Mouse (Mus musculus) limb, embryonic 11.5 days (tissue): ENCODE data around the gene Slamf7. TPM values are rescaled to one million over a fixed set of nuclear protein-coding genes. Genes with fewer than 3 reads are reported as not detected.
"Not testable (repeated sequence)": the region's sequence is repeated elsewhere in the genome, so short reads cannot be mapped to it uniquely, and the experiment has no call there.

ENCODE experiments used
- ATAC-seq: fragments of 200-750 bp; cut with Nextera tagmentation; 2 replicates; pipeline ENCODE4 v1.8.0; 2017; ENCODE audit warnings: low read depth; ENCODE audit not compliant: insufficient number of reproducible peaks, low FRiP score, low TSS enrichment
- DNase-seq: peaks from one replicate; pipeline ENCODE4 v3.0.0-alpha.2; 2015; ENCODE audit warnings: low spot score
- H3K27ac ChIP-seq: fragments of 300-500 bp; sonication (generic); replicated peaks from 2 replicates; pipeline ENCODE4 v1.5.1; 2014; ENCODE audit warnings: low read depth, mild to moderate bottlenecking, low read length
- H3K27me3 ChIP-seq: fragments of 300-500 bp; sonication (generic); 2 replicates; pipeline ENCODE4 v1.6.1; 2014; ENCODE audit warnings: mild to moderate bottlenecking, low read length, mixed read lengths; ENCODE audit not compliant: control insufficient read depth, insufficient read depth
- H3K36me3 ChIP-seq: fragments of 300-500 bp; sonication (generic); 2 replicates; pipeline ENCODE4 v1.6.1; 2014; ENCODE audit warnings: mild to moderate bottlenecking, low read length, moderate library complexity, mixed read lengths; ENCODE audit not compliant: control insufficient read depth, insufficient read depth
- H3K4me1 ChIP-seq: fragments of 300-500 bp; sonication (generic); 2 replicates; pipeline ENCODE4 v1.6.1; 2014; ENCODE audit warnings: low read length, mixed read lengths; ENCODE audit not compliant: control insufficient read depth, insufficient read depth
- H3K4me2 ChIP-seq: fragments of 300-500 bp; sonication (generic); 2 replicates; pipeline ENCODE4 v1.6.1; 2014; ENCODE audit warnings: low read depth, mild to moderate bottlenecking, moderate library complexity; ENCODE audit not compliant: severe bottlenecking
- H3K4me3 ChIP-seq: fragments of 300-500 bp; sonication (generic); 2 replicates; pipeline ENCODE4 v1.5.1; 2014; ENCODE audit warnings: low read depth, low read length
- H3K9ac ChIP-seq: fragments of 300-500 bp; sonication (generic); 2 replicates; pipeline ENCODE4 v1.6.1; 2014; ENCODE audit warnings: mild to moderate bottlenecking, low read length
- H3K9me3 ChIP-seq: fragments of 300-500 bp; sonication (generic); 2 replicates; pipeline ENCODE4 v1.6.1; 2016; ENCODE audit warnings: low read length; ENCODE audit not compliant: control insufficient read depth
- WGBS: fragments of 180-500 bp; shearing (Covaris S2); extraction: QIAGEN DNeasy Blood & Tissue Kit; methylation state at CpG from one replicate; pipeline ENCODE4 v1.1.7; 2014; 5-methylcytosine and 5-hydroxymethylcytosine counted together
- polyA plus RNA-seq: library from polyadenylated mRNA; unstranded; fragments of >200 nt; fragmentation: Nextera tagmentation; extraction: Ambion mirVana; gene quantifications from 2 replicates; pipeline ENCODE4 v1.2.1, GENCODE M21; 2014

Gene Slamf7
- polyA plus RNA-seq, 1 experiment from 2014 or later, result not detected

DNA sequence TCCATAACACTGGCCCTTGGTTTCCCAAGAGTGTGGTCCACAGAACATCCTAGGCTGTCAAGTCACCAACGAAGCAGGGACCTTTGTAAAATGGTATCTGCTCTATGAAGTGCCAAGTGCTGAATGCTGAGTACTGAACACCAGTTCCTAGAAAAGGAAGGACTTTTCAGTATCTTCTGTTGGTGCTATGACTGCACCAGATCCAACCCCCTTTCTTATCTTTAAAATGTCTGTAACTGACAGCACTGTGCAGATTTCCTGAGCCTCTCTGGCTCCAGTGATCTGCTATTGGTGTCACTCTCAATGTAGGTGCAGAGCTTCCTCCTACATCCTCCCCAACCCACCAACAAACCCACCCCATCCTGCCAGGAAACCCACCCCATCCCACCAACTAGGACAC lies 21.6 kb upstream of the Slamf7 start:
- Histone ChIP-seq H3K9ac (no peak overlapping the region), H3K27ac (no peak overlapping the region), H3K4me3 (no peak overlapping the region), H3K27me3 (no peaks in the 10 kb centered on the region), H3K4me2 (no peak overlapping the region), H3K9me3 (no peaks in the 10 kb centered on the region), H3K4me1 (no peaks in the 10 kb centered on the region), H3K36me3 (no peaks in the 10 kb centered on the region)
- 81% methylated on average over 1 of the region's 1 CpGs for WGBS
- no peak for DNase-seq
- ATAC-seq, result no peak

DNA sequence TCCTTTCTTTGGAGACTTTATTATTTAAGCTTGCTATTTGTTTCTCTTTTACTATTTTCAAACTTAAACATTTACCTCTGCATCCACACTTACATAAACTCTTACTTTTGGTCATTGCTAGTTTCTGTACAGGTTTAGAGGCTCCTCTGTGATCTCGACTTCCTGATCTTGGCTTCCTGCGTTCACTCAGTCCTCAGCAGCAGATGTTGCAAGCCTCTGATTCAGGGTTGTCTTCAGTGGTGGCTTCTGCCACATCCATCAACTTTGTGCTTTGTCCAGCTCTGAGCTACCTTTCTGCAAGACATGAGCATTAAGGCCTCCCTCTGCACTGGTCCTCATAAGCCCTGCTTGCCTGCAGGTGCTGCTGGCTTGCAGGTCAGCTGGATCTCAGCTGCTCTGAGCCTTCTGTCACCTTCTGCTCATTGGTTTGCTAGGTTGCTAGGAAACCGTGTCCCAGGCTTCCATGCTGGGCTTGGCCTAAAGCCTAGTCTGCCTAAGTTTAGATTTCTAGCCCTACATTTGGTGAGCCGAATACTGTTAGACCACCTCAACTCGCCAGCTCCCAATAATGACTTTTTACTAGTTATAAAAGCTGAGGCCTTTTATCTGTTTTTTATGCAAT lies 20.1 kb upstream of the Slamf7 start:
- no peak overlapping the region for H3K9ac ChIP-seq
- no peaks in the 10 kb centered on the region for H3K4me1 ChIP-seq
- DNase-seq, result no peak
- no peaks in the 10 kb centered on the region for H3K36me3 ChIP-seq
- WGBS, result 75% methylated on average over 5 of the region's 5 CpGs
- H3K27me3 ChIP-seq, result no peaks in the 10 kb centered on the region
- no peak overlapping the region for H3K4me2 ChIP-seq
- H3K4me3 ChIP-seq, result no peak overlapping the region
- no peaks in the 10 kb centered on the region for H3K9me3 ChIP-seq
- H3K27ac ChIP-seq, result no peak overlapping the region
- no peak for ATAC-seq

DNA sequence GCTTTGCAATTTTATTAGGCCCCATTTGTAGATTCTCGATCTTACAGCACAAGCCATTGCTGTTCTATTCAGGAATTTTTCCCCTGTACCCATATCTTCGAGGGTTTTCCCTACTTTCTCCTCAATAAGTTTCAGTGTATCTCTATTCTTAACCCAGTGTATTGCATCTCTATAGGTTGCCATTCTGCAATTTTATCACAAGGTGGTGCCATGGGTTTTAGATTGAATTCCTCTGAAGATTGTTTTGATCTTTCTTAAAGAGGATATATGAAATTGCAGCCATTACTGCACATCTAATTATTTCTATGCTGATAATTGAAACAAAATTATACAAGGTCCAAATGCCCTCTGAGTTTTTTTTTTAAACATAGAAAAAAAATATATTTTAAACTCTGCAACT lies 19.6 kb upstream of the Slamf7 start:
- DNase-seq, H3K36me3 ChIP-seq, H3K4me2 ChIP-seq, H3K4me3 ChIP-seq, H3K4me1 ChIP-seq, ATAC-seq, H3K27ac ChIP-seq, H3K27me3 ChIP-seq, H3K9me3 ChIP-seq, H3K9ac ChIP-seq: not testable (repeated sequence)
- WGBS, result 91% methylated on average over 2 of the region's 2 CpGs

DNA sequence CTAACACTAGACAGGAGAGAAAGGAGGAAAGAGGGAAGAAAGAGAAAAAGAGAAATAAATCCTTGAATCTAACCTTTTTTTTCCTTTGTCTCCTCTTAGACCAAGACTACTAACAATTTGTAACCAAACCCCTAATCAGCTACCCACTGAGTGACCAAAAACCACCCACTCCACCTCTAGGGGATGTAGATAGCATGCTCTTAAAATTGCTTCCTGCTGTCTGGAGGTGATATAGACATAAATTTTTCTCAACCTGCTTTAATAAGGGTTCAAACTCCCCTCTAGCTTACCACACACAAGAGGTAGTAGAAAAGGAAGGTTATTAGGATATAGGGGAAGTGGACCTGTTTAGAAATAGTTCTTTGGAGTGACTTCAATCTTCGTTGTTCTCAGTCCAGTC lies 14.3 kb upstream of the Slamf7 start:
- no peaks in the 10 kb centered on the region for H3K27me3 ChIP-seq
- no peak overlapping the region for H3K4me2 ChIP-seq
- H3K9ac ChIP-seq, result no peak overlapping the region
- H3K36me3 ChIP-seq, result no peaks in the 10 kb centered on the region
- no peak overlapping the region for H3K27ac ChIP-seq
- no peak for ATAC-seq
- no peaks in the 10 kb centered on the region for H3K9me3 ChIP-seq
- no peaks in the 10 kb centered on the region for H3K4me1 ChIP-seq
- no peak overlapping the region for H3K4me3 ChIP-seq
- DNase-seq, result no peak
- 83% methylated on average over 1 of the region's 1 CpGs for WGBS

DNA sequence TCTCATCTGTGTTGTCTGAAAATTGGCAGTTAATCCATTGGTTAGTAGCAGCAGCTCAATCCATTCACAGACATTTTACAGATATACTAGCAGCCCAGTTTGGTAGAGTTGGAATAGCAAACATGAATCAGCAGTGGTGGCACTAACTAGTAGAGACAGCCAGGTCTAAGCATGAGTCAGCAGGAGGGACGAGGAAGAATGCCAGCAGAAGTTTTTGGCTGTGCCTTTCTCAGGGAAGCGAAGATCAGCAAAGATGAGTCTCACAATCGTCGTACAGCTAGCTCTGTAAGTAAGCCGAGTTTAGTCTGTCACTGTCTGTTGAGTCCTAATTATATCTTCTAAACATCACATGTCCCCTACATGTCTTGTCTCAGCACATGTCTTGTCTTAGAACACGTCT lies 13.5 kb upstream of the Slamf7 start:
- no peak for ATAC-seq
- H3K4me1 ChIP-seq, result no peaks in the 10 kb centered on the region
- no peaks in the 10 kb centered on the region for H3K27me3 ChIP-seq
- H3K27ac ChIP-seq, result no peak overlapping the region
- WGBS, result 86% methylated on average over 6 of the region's 6 CpGs
- H3K4me3 ChIP-seq, result no peak overlapping the region
- no peak overlapping the region for H3K9ac ChIP-seq
- DNase-seq, result no peak
- H3K36me3 ChIP-seq, result no peaks in the 10 kb centered on the region
- H3K9me3 ChIP-seq, result no peaks in the 10 kb centered on the region
- H3K4me2 ChIP-seq, result no peak overlapping the region

DNA sequence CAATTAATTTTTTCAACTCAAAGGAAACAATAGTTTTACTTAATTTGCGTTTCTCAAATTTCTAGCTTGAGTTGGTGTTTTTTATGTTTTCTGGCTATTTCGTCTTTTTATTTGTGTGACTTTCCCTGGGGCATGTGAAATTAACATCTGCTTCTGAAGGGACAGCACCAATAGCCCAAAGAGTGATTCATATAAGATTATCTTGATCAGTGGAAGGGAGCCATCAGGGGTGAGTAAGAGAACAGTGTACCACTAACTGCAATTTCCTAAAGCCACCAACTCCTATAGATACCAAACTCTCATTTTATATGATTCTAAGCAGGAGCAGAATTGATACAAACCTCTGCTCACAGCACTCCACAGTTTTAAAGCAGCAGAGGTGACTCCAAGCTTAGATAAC lies 10.9 kb upstream of the Slamf7 start:
- ATAC-seq, result no peak
- WGBS, result 86% methylated on average over 2 of the region's 2 CpGs

DNA sequence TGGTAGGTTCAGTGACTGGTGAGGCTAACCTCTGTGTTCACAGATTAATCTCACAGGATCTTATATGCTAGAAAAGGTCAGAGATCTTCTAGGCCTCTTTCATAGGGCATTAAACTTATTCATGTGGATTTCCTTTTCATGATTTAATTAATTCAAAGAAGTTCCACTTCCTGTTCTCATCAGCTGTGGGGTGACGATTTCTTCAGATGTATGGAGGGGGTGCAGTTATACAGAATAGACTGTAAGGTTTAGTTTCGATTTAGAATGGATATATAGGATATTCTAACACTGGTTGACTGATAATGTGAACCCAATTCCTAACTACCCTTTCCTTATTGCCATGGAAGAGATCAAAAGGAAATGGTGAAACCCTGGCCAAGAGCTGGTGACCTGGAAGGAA lies 8.6 kb upstream of the Slamf7 start:
- Histone ChIP-seq H3K27ac (no peak overlapping the region), H3K4me3 (no peak overlapping the region), H3K4me1 (no peaks in the 10 kb centered on the region), H3K27me3 (no peaks in the 10 kb centered on the region), H3K9me3 (no peaks in the 10 kb centered on the region), H3K9ac (no peak overlapping the region), H3K4me2 (no peak overlapping the region), H3K36me3 (no peaks in the 10 kb centered on the region)
- WGBS, result 79% methylated on average over 2 of the region's 2 CpGs
- DNase-seq (no peak), ATAC-seq (no peak)

More for the DNA sequence above, 10.9 kb upstream of the Slamf7 start:
- no peak overlapping the region for H3K4me3 ChIP-seq
- no peaks in the 10 kb centered on the region for H3K9me3 ChIP-seq
- H3K4me2 ChIP-seq, result no peak overlapping the region
- H3K27ac ChIP-seq, result no peak overlapping the region
- no peaks in the 10 kb centered on the region for H3K4me1 ChIP-seq
- H3K27me3 ChIP-seq, result no peaks in the 10 kb centered on the region
- H3K9ac ChIP-seq, result no peak overlapping the region
- DNase-seq, result no peak
- H3K36me3 ChIP-seq, result no peaks in the 10 kb centered on the region

DNA sequence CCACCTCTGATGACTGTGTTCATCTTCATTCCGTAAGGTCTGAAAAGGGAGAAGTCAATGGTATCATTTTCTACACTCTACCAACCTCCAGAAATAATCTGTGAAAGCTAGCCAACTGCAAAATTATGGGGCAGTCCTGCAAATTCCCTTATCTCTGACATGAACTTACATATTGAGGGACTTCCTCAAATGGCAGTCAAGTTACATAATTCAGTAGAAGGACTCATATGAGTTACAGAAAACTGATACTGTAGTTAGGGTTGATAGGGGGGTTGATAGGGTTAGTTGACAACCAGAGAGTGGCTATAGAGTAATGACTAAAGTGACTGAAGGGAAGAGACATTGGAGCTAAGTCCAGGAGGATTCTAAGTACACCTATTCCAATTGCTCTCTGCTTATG lies 7.6 kb upstream of the Slamf7 start:
- DNase-seq (no peak), ATAC-seq (no peak)
- H3K36me3 ChIP-seq, result no peaks in the 10 kb centered on the region
- H3K4me3 ChIP-seq, result no peak overlapping the region
- H3K4me1 ChIP-seq, result no peaks in the 10 kb centered on the region
- H3K4me2 ChIP-seq, result no peak overlapping the region
- no peaks in the 10 kb centered on the region for H3K27me3 ChIP-seq
- 95% methylated on average over 1 of the region's 1 CpGs for WGBS
- H3K27ac ChIP-seq, result no peak overlapping the region
- no peak overlapping the region for H3K9ac ChIP-seq
- H3K9me3 ChIP-seq, result no peaks in the 10 kb centered on the region

DNA sequence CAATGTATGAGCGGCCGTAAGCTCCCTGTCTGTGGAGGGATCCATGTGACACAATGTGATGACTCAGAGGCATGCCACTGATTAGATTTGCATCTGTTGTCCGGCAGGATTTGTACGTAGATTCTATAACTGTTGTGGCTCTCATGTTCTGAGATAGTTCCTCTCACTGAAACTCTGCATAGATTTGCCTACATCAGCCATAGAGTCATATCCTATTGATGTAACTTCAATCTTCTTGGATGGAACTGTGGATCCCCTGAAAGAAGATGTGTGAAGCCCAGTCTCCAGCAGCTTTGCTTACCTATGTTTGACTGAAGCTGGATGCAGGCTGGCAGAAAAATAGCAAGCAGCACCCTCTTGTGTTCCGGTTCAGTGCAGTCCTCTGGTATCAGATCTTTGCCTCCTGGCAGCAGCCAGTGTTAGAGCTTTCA lies 5.7 kb upstream of the Slamf7 start:
- H3K27ac ChIP-seq, result no peak overlapping the region
- H3K4me1 ChIP-seq, result no peaks in the 10 kb centered on the region
- WGBS, result 80% methylated on average over 5 of the region's 5 CpGs
- H3K27me3 ChIP-seq, result no peaks in the 10 kb centered on the region
- no peak overlapping the region for H3K4me2 ChIP-seq
- no peak overlapping the region for H3K9ac ChIP-seq
- no peaks in the 10 kb centered on the region for H3K36me3 ChIP-seq
- H3K4me3 ChIP-seq, result no peak overlapping the region
- no peak for ATAC-seq
- no peaks in the 10 kb centered on the region for H3K9me3 ChIP-seq
- no peak for DNase-seq
